Mouse (Mus musculus): Measurements from ENCODE around the gene Gm14744.
"Not testable (repeated sequence)": the region's sequence is repeated elsewhere in the genome, so short reads cannot be mapped to it uniquely, and the experiment has no call there.

Gene Gm14744

DNA sequence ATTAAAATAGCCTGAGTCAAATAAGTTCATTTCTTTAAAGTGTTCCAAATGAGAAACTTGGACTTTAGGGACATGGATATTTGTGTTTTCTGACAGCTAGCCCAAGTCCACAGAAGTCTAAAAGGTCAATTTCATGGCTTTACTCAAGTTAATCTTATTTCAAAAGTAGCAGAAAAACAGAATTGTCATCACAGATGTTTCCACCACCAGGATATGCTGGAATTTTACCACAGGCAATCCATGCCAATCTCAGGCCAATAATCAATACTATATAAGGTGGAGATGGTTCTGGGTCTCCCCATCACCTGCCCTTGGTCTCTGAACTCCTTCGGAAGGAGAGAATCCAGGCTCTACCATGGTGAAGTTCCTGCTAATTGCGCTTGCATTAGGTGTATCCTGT is at the start of gene Gm14744:
TSS of gene Gm14744 (plus strand) at position 301 of the 400 bp plus-strand sequence.
- not testable (repeated sequence) for DNase-seq

DNA sequence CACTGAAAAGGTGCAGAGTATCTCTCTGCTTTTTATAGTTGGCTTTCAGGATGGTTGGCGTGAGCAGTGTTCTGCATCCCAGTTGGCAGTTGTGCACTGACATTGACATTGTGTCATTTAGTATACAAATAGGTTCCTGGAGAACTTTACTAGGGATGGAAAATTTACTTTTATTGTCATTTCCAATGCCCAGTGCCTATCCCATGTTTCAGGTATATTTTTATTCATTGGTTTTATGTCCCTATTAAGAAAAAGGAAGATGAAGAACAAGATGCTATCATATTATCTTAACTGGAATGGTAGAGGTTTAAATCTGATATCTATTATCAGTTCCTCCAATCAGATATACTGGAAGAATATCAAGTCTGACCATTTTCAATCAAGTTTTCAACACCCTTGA is 11.0 kb upstream of the Gm14744 start, which contains the start of gene Pbsn:
TSS of gene Pbsn (minus strand) at position 101 of the 400 bp plus-strand sequence.
- DNase-seq, result no peak

DNA sequence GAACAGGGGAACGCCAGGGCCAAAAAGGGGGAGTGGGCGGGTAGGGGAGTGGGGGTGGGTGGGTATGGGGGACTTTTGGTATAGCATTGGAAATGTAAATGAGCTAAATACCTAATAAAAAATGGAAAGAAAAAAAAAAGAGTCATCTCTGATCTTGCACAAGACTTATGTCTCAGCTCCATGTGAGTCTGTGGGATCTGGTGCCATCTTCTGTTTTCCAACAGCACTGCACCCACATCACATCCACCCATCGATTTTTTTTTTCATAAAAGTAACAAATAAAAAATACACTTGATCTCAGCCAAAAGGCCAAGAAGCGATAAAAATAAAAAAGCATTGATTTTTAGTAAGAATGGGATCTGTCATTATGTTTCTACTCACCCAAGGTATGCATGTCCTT is 15.5 kb downstream of the Gm14744 start:
- DNase-seq, result not testable (repeated sequence)

Data from cerebellum, postnatal 36 days (tissue).